Mouse (Mus musculus) liver, embryonic 16.5 days (tissue): Measurements from ENCODE around the gene Wnt3. TPM values are rescaled to one million over a fixed set of nuclear protein-coding genes. Genes with fewer than 3 reads are reported as not detected.
"Not testable (repeated sequence)": the region's sequence is repeated elsewhere in the genome, so short reads cannot be mapped to it uniquely, and the experiment has no call there.

ENCODE experiments used
- ATAC-seq: fragments of 200-750 bp; cut with Nextera tagmentation; 2 replicates; pipeline ENCODE4 v1.8.0; 2017; ENCODE audit warnings: low read depth, mild to moderate bottlenecking, moderate number of reproducible peaks, moderate library complexity
- H3K27ac ChIP-seq: fragments of 300-500 bp; sonication (generic); 2 replicates; pipeline ENCODE4 v1.5.1; 2014; ENCODE audit warnings: mild to moderate bottlenecking, low read length
- H3K27me3 ChIP-seq: fragments of 300-500 bp; sonication (generic); 2 replicates; pipeline ENCODE4 v1.6.1; 2014; ENCODE audit warnings: low read depth, low read length, mixed read lengths; ENCODE audit not compliant: control insufficient read depth, insufficient read depth
- H3K36me3 ChIP-seq: fragments of 300-500 bp; sonication (generic); 2 replicates; pipeline ENCODE4 v1.6.1; 2014; ENCODE audit warnings: mild to moderate bottlenecking; ENCODE audit not compliant: control insufficient read depth, insufficient read depth
- H3K4me1 ChIP-seq: fragments of 300-500 bp; sonication (generic); 2 replicates; pipeline ENCODE4 v1.6.1; 2014; ENCODE audit warnings: low read depth, low read length, mixed read lengths; ENCODE audit not compliant: control insufficient read depth
- H3K4me2 ChIP-seq: fragments of 300-500 bp; sonication (generic); 2 replicates; pipeline ENCODE4 v1.6.1; 2014; ENCODE audit warnings: low read depth, low read length, mixed read lengths
- H3K4me3 ChIP-seq: fragments of 300-500 bp; sonication (generic); 2 replicates; pipeline ENCODE4 v1.5.1; 2014; ENCODE audit warnings: low read depth, mild to moderate bottlenecking, low read length
- H3K9ac ChIP-seq: fragments of 300-500 bp; sonication (generic); 2 replicates; pipeline ENCODE4 v1.6.1; 2014; ENCODE audit warnings: low read depth, low read length
- H3K9me3 ChIP-seq: fragments of 300-500 bp; sonication (generic); replicated peaks from 2 replicates; pipeline ENCODE4 v1.6.1; 2016; ENCODE audit warnings: low read length; ENCODE audit not compliant: control insufficient read depth
- WGBS: fragments of 180-500 bp; shearing (Covaris S2); extraction: QIAGEN DNeasy Blood & Tissue Kit; methylation state at CpG from one replicate; pipeline ENCODE4 v1.1.7; 2014; ENCODE audit not compliant: insufficient replicate concordance; 5-methylcytosine and 5-hydroxymethylcytosine counted together
- polyA plus RNA-seq: library from polyadenylated mRNA; unstranded; fragments of >200 nt; fragmentation: Nextera tagmentation; extraction: Ambion mirVana; gene quantifications from 2 replicates; pipeline ENCODE4 v1.2.1, GENCODE M21; 2015

The Wnt3 gene
- polyA plus RNA-seq, 1 experiment from 2014 or later = not detected

- Histone ChIP-seq H3K9ac (no peak overlapping the region), H3K27ac (peak overlapping the region; percentile 38; the same call in 1 of the 2 replicates), H3K36me3 (no peaks in the 10 kb centered on the region), H3K4me2 (peak overlapping the region; percentile 41), H3K4me1 (no peaks in the 10 kb centered on the region), H3K4me3 (no peak overlapping the region), H3K27me3 (no peaks in the 10 kb centered on the region), H3K9me3 (no peaks in the 10 kb centered on the region)
- 61% methylated on average over 19 of the region's 19 CpGs for WGBS
- ATAC-seq = peak; percentile 72
These were observed 38.7 kb upstream of the Wnt3 start for GRCm38 (mm10) chr11:103735046-103735781.

GRCm38 (mm10) chr11:103749306-103750089 is 24.5 kb upstream of the Wnt3 start, which contains the start of gene Wnt9b:
Wnt9b (minus strand) TSS chr11:103749821.
- no peaks in the 10 kb centered on the region for H3K36me3 ChIP-seq
- ATAC-seq = peak; percentile 37; the same call in 1 of the 2 replicates
- no peak within 1 kb of the TSS for H3K27ac ChIP-seq
- H3K9ac ChIP-seq = no peak within 1 kb of the TSS
- peaks cover 51% of the 10 kb centered on the region for H3K27me3 ChIP-seq
- WGBS = 1% methylated on average over 66 of the region's 68 CpGs
- peak within 1 kb of the TSS; percentile 40 for H3K4me3 ChIP-seq
- peak within 1 kb of the TSS; percentile 59 for H3K4me2 ChIP-seq
- no peaks in the 10 kb centered on the region; the same call in 1 of the 2 replicates for H3K4me1 ChIP-seq
- no peaks in the 10 kb centered on the region for H3K9me3 ChIP-seq

GRCm38 (mm10) chr11:103750612-103751011 is 23.3 kb upstream of the Wnt3 start:
- ATAC-seq = no peak
- H3K4me3 ChIP-seq = no peak overlapping the region
- no peaks in the 10 kb centered on the region for H3K36me3 ChIP-seq
- WGBS = 20% methylated on average over 3 of the region's 3 CpGs
- no peak overlapping the region for H3K27ac ChIP-seq
- no peak overlapping the region for H3K9ac ChIP-seq
- H3K9me3 ChIP-seq = no peaks in the 10 kb centered on the region
- no peak overlapping the region for H3K4me2 ChIP-seq
- peaks cover 51% of the 10 kb centered on the region for H3K27me3 ChIP-seq
- no peaks in the 10 kb centered on the region; the same call in 1 of the 2 replicates for H3K4me1 ChIP-seq

- ATAC-seq = no peak
- WGBS = 43% methylated on average over 11 of the region's 11 CpGs
- no peaks in the 10 kb centered on the region for H3K27me3 ChIP-seq
- H3K4me2 ChIP-seq = no peak overlapping the region
- H3K9ac ChIP-seq = no peak overlapping the region
- H3K4me3 ChIP-seq = no peak overlapping the region
- no peaks in the 10 kb centered on the region for H3K4me1 ChIP-seq
- H3K27ac ChIP-seq = no peak overlapping the region
- H3K36me3 ChIP-seq = no peaks in the 10 kb centered on the region
- no peaks in the 10 kb centered on the region for H3K9me3 ChIP-seq
These were observed 15.9 kb upstream of the Wnt3 start for GRCm38 (mm10) chr11:103758054-103758453.

GRCm38 (mm10) chr11:103758706-103759105 is 15.2 kb upstream of the Wnt3 start:
- 7% methylated on average over 6 of the region's 6 CpGs for WGBS
- H3K27me3 ChIP-seq = no peaks in the 10 kb centered on the region
- H3K9me3 ChIP-seq = no peaks in the 10 kb centered on the region
- ATAC-seq = no peak
- H3K27ac ChIP-seq = no peak overlapping the region
- H3K4me2 ChIP-seq = no peak overlapping the region
- no peaks in the 10 kb centered on the region for H3K36me3 ChIP-seq
- no peak overlapping the region for H3K4me3 ChIP-seq
- no peaks in the 10 kb centered on the region for H3K4me1 ChIP-seq
- no peak overlapping the region for H3K9ac ChIP-seq

GRCm38 (mm10) chr11:103760101-103760500 is 13.8 kb upstream of the Wnt3 start:
- Histone ChIP-seq H3K27ac (no peak overlapping the region), H3K4me3 (no peak overlapping the region), H3K27me3 (no peaks in the 10 kb centered on the region; the same call in 1 of the 2 replicates), H3K9ac (no peak overlapping the region), H3K4me2 (no peak overlapping the region), H3K36me3 (no peaks in the 10 kb centered on the region), H3K4me1 (no peaks in the 10 kb centered on the region), H3K9me3 (no peaks in the 10 kb centered on the region)
- no peak for ATAC-seq
- 42% methylated on average over 7 of the region's 7 CpGs for WGBS

GRCm38 (mm10) chr11:103760891-103761290 is 13.1 kb upstream of the Wnt3 start:
- not testable (repeated sequence) for H3K4me3 ChIP-seq, ATAC-seq, H3K4me1 ChIP-seq, H3K9ac ChIP-seq, H3K27ac ChIP-seq, H3K9me3 ChIP-seq, H3K36me3 ChIP-seq, H3K4me2 ChIP-seq, H3K27me3 ChIP-seq
- WGBS = 64% methylated on average over 5 of the region's 5 CpGs

GRCm38 (mm10) chr11:103763410-103764163 is 10.4 kb upstream of the Wnt3 start:
- no peak overlapping the region for H3K4me3 ChIP-seq
- H3K27me3 ChIP-seq = no peaks in the 10 kb centered on the region; the same call in none of the 2 replicates
- ATAC-seq = no peak
- no peak overlapping the region for H3K9ac ChIP-seq
- H3K4me2 ChIP-seq = no peak overlapping the region
- no peaks in the 10 kb centered on the region for H3K4me1 ChIP-seq
- no peaks in the 10 kb centered on the region for H3K36me3 ChIP-seq
- H3K27ac ChIP-seq = no peak overlapping the region
- H3K9me3 ChIP-seq = no peaks in the 10 kb centered on the region
- 22% methylated on average over 10 of the region's 10 CpGs for WGBS
